Mouse (Mus musculus) heart, embryonic 14.5 days (tissue): ENCODE measurements at regions not wholly inside any gene's neighbourhood (a gene's known extent, or its start where the extent isn't known, plus 50 kb on each side); places are given as distances from the start of the nearest gene placed in this dataset.

Source experiments
- ATAC-seq: fragments of 200-750 bp; cut with Nextera tagmentation; 2 replicates; pipeline ENCODE4 v1.8.0; 2017; ENCODE audit warnings: low read depth, moderate TSS enrichment; ENCODE audit not compliant: insufficient number of reproducible peaks, insufficient read depth, low FRiP score
- H3K27ac ChIP-seq, 2 experiments: fragments of 200-500 bp in 1 of 2; fragments of 300-500 bp in 1 of 2; sonication (generic) in 1 of 2; replicated peaks in 1 of 2; 2 replicates each; pipeline ENCODE4 v1.5.1; 2012 to 2014; ENCODE audit warnings: low read depth in 2 of 2, low read length in 2 of 2, control low read depth in 1 of 2, mild to moderate bottlenecking in 1 of 2, mixed read lengths in 1 of 2; ENCODE audit not compliant: control insufficient read depth in 1 of 2, insufficient read depth in 1 of 2
- H3K27me3 ChIP-seq: fragments of 300-500 bp; sonication (generic); 2 replicates; pipeline ENCODE4 v1.6.1; 2014; ENCODE audit warnings: mild to moderate bottlenecking, low read length, control low read depth; ENCODE audit not compliant: control insufficient read depth, insufficient read depth
- H3K36me3 ChIP-seq: fragments of 300-500 bp; sonication (generic); 2 replicates; pipeline ENCODE4 v1.6.1; 2014; ENCODE audit warnings: mild to moderate bottlenecking, control low read depth, low read length, mixed read lengths; ENCODE audit not compliant: control insufficient read depth, insufficient read depth
- H3K4me1 ChIP-seq, 2 experiments: fragments of 200-500 bp in 1 of 2; fragments of 300-500 bp in 1 of 2; sonication (generic) in 1 of 2; 2 replicates each; pipeline ENCODE4 v1.6.1; 2012 to 2014; ENCODE audit warnings: low read length in 2 of 2, control low read depth in 1 of 2, mixed read lengths in 1 of 2; ENCODE audit not compliant: control insufficient read depth in 2 of 2, insufficient read depth in 2 of 2
- H3K4me2 ChIP-seq: fragments of 300-500 bp; sonication (generic); 2 replicates; pipeline ENCODE4 v1.6.1; 2014; ENCODE audit warnings: mild to moderate bottlenecking, low read length
- H3K4me3 ChIP-seq, 2 experiments: fragments of 200-500 bp in 1 of 2; fragments of 300-500 bp in 1 of 2; sonication (generic) in 1 of 2; 2 replicates each; pipeline ENCODE4 v1.5.1; 2012 to 2014; ENCODE audit warnings: low read length in 2 of 2, mild to moderate bottlenecking in 2 of 2, control low read depth in 1 of 2, low read depth in 1 of 2, moderate library complexity in 1 of 2; ENCODE audit not compliant: control insufficient read depth in 1 of 2, insufficient read depth in 1 of 2
- H3K9ac ChIP-seq: fragments of 300-500 bp; sonication (generic); 2 replicates; pipeline ENCODE4 v1.6.1; 2014; ENCODE audit warnings: mild to moderate bottlenecking, low read length
- H3K9me3 ChIP-seq: fragments of 300-500 bp; sonication (generic); 2 replicates; pipeline ENCODE4 v1.6.1; 2016; ENCODE audit warnings: low read length, control low read depth; ENCODE audit not compliant: control insufficient read depth
- whole genome bisulfite sequencing: fragments of 180-500 bp; shearing (Covaris S2); extraction: QIAGEN DNeasy Blood & Tissue Kit; methylation state at CpG from one replicate; pipeline ENCODE4 v1.1.7; 2014; 5-methylcytosine and 5-hydroxymethylcytosine counted together

DNA sequence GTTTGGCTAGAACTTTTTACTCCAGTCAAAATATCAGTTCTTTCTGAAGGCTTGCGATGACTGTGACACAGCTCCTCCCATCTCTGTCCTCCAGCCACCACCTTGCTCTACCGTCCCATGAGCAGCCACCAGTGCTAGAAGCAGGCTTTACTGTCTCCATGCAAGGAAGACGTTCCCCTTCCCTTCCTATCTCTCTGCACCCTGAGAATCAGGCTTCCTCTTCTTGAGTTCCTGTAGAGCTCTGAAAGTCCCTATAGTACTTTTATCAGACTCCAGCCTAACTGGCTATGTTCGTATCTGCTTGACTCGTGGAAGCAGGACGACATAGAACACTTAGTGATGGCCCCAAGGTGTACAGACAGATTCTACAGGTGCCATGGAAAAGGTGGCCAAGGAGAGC lies 173.2 kb downstream of the Irs2 start:
- Histone ChIP-seq H3K4me2 (no peak overlapping the region), H3K9me3 (no peaks in the 10 kb centered on the region), H3K9ac (no peak overlapping the region), H3K4me1 (no peaks in the 10 kb centered on the region), H3K27ac (no peak overlapping the region), H3K27me3 (no peaks in the 10 kb centered on the region), H3K4me3 (no peak overlapping the region), H3K36me3 (no peaks in the 10 kb centered on the region)
- no peak for ATAC-seq
- 65% methylated on average over 6 of the region's 6 CpGs for WGBS

DNA sequence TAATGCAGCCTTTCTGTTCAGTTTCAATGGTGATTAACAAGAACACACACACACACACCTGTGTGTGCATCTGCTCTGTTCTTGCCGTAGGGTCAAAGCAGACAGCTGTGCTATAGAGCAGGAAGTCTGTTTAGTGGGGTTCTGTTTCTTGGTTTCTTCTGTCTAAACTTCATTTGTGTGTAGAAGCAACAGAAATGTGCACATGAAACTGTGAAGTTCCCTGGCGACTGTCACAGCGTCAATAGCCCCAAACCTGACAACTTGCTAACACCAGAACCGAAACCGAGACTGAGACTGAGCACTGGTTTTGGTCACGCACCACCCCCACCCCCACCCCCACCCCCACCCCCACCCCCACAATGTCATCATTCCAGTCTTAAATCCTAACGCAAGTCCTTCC lies 176.4 kb downstream of the Irs2 start:
- no peak for ATAC-seq
- Histone ChIP-seq H3K27me3 (peaks cover 4% of the 10 kb centered on the region; the same call in 1 of the 2 replicates), H3K36me3 (no peaks in the 10 kb centered on the region), H3K9me3 (no peaks in the 10 kb centered on the region), H3K4me1 (no peaks in the 10 kb centered on the region), H3K27ac (no peak overlapping the region), H3K4me2 (no peak overlapping the region), H3K9ac (no peak overlapping the region), H3K4me3 (no peak overlapping the region)
- 80% methylated on average over 7 of the region's 7 CpGs for WGBS

DNA sequence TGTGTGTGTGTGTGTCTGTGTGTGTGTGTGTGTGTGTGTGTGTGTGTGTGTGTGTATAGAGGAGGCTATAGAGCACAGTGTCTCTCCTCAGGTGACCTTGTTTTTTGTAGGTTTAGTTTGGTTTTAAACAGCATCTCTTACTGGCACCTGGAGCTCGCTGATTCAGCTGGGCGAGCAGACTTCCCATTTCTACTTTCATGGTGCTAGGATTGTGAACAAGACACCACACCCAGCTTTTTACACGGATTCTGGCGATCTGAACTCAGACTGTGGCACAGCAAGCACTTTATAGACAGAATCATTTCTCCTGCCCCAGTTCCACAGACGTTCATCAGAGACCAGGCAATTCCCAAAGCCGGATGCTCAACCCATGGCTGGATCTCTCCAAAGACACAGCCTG lies 177.0 kb downstream of the Irs2 start:
- H3K27me3 ChIP-seq = peaks cover 4% of the 10 kb centered on the region; the same call in 1 of the 2 replicates
- no peaks in the 10 kb centered on the region for H3K9me3 ChIP-seq
- H3K9ac ChIP-seq = no peak overlapping the region
- 78% methylated on average over 6 of the region's 6 CpGs for WGBS
- no peak overlapping the region for H3K4me3 ChIP-seq
- H3K4me2 ChIP-seq = no peak overlapping the region
- ATAC-seq = no peak
- no peaks in the 10 kb centered on the region for H3K36me3 ChIP-seq
- no peaks in the 10 kb centered on the region for H3K4me1 ChIP-seq
- no peak overlapping the region for H3K27ac ChIP-seq

DNA sequence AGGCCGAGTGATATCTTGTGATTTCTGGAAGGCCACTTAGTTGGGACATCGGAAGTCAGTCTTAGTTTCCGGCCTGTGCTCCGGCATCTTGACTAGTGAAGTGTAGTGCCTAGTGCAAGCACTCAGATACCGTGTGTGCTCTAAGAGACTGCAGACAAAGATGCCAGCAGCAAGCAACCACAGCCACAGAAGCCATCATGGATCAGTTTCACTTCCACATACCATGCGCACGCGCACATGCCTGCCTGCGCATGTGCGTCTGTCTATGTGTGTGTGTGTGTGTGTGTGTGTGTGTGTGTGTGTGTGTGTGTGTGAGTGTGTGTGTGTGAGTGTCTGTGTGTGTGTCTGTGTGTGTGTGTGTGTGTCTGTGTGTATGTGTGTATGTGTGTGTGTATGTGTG lies 177.4 kb downstream of the Irs2 start:
- no peaks in the 10 kb centered on the region for H3K4me1 ChIP-seq
- H3K36me3 ChIP-seq = no peaks in the 10 kb centered on the region
- H3K4me3 ChIP-seq = no peak overlapping the region
- peaks cover 4% of the 10 kb centered on the region; the same call in 1 of the 2 replicates for H3K27me3 ChIP-seq
- ATAC-seq = no peak
- H3K9ac ChIP-seq = no peak overlapping the region
- H3K27ac ChIP-seq = no peak overlapping the region
- H3K4me2 ChIP-seq = no peak overlapping the region
- H3K9me3 ChIP-seq = no peaks in the 10 kb centered on the region
- WGBS = 92% methylated on average over 10 of the region's 10 CpGs

DNA sequence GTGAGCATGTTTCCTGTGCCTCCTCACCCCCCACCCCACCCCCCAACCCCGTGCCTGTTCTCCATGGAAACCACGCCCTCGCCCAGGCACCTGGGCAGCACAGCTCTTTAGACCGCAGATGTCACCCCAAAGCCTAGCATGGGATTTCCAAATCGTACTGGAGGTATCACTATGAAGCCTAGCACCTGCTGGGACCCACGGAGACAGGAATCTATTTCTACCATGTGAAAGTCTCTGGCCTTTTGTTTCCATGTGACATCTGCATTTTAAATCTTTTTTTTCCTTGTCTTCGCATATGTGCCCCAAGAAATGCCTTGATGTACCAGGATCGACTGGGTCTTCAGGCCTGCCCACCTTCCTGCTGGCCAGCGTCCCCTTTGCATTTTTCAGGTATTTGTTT lies 179.7 kb downstream of the Irs2 start:
- ATAC-seq = no peak
- Histone ChIP-seq H3K27ac (no peak overlapping the region), H3K9ac (no peak overlapping the region), H3K4me2 (no peak overlapping the region), H3K4me3 (no peak overlapping the region), H3K36me3 (no peaks in the 10 kb centered on the region), H3K27me3 (peaks cover 4% of the 10 kb centered on the region; the same call in 1 of the 2 replicates), H3K9me3 (no peaks in the 10 kb centered on the region), H3K4me1 (no peaks in the 10 kb centered on the region)
- WGBS = 49% methylated on average over 9 of the region's 9 CpGs

DNA sequence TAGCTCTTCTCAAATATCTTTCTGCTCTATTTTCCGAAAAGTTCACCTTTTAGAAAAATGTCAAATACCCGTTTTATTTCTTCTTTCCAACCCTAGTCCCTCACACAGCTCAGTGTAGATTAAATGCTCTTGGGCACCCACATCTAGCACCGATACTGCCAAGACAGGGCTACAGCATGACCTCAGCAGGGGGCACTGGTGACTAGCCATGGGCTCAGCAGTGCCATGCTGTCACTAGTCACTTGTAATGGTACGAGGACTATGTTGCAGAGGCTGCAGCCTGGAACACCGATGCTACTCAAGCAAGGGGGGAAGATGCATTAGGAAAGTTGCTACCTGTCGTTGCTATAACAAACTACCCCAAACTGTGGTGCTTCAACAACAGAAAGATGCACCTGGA lies 180.7 kb downstream of the Irs2 start:
- ATAC-seq = no peak
- H3K27me3 ChIP-seq = peaks cover 4% of the 10 kb centered on the region; the same call in 1 of the 2 replicates
- 67% methylated on average over 6 of the region's 6 CpGs for WGBS

DNA sequence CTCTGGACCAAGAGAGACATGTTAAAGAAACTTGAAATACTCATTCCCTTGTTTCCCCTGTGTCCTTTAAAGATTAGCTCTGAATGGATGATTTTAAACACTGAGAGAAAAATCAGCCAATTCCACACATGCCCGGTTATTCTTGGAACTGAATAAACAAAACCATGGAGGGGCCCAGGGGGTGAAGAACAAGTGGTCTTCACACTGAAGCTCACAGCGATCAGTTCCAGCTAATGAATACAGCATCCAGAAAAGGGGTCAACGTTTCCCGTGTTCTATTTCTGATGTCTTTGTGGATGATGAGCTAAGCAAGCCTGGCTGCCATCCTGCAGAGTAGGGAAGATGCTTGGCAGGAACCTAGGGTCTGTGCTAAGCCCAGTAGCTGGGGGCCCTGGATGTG lies 182.3 kb downstream of the Irs2 start:
- Histone ChIP-seq H3K9ac (no peak overlapping the region), H3K4me2 (no peak overlapping the region), H3K9me3 (no peaks in the 10 kb centered on the region), H3K36me3 (no peaks in the 10 kb centered on the region), H3K27ac (no peak overlapping the region), H3K27me3 (peaks cover 4% of the 10 kb centered on the region; the same call in 1 of the 2 replicates), H3K4me1 (no peaks in the 10 kb centered on the region), H3K4me3 (no peak overlapping the region)
- 59% methylated on average over 4 of the region's 4 CpGs for WGBS
- no peak for ATAC-seq

More for the DNA sequence above, 180.7 kb downstream of the Irs2 start:
- H3K9me3 ChIP-seq = no peaks in the 10 kb centered on the region
- no peaks in the 10 kb centered on the region for H3K4me1 ChIP-seq
- no peak overlapping the region for H3K4me3 ChIP-seq
- H3K36me3 ChIP-seq = no peaks in the 10 kb centered on the region
- no peak overlapping the region for H3K27ac ChIP-seq
- no peak overlapping the region for H3K4me2 ChIP-seq
- no peak overlapping the region for H3K9ac ChIP-seq

DNA sequence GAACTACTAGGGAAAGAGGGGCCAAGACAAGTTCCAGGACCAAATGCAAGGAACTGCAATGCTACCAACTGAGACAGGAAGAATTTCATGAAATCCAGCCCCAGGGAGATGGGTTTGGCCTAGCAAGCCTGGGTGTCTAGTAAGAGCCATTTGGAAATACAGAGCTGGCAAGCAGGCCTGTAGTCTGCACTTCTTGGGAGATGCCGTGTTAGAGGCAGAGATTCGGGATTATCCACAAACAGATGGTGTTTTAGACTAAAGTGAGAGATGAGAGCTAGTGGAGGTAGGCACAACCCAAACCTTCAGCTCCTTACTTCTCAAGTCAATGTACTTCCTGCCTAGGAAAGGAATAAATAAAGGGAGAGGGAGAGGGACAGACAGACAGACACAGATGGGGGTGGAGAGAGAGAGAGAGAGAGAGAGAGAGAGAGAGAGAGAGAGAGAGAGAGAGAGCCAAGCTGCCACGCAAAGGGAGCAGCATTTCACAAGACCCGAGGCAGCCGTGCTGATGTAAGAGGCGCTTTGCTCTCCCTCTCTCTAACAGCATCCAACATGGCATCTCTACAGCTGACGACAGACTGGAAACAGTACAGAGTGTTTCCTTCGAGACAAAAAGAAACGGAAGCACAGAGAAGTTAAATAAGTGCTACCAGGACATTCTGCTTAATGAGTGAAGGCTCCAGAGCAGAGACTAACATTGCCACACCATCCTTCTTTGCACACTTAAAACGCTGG lies 182.9 kb downstream of the Irs2 start:
- H3K9ac ChIP-seq = no peak overlapping the region
- peaks cover 4% of the 10 kb centered on the region; the same call in 1 of the 2 replicates for H3K27me3 ChIP-seq
- no peaks in the 10 kb centered on the region for H3K36me3 ChIP-seq
- H3K4me3 ChIP-seq = no peak overlapping the region
- no peaks in the 10 kb centered on the region for H3K4me1 ChIP-seq
- 39% methylated on average over 10 of the region's 10 CpGs for WGBS
- no peak overlapping the region for H3K27ac ChIP-seq
- no peaks in the 10 kb centered on the region for H3K9me3 ChIP-seq
- H3K4me2 ChIP-seq = no peak overlapping the region
- no peak for ATAC-seq
